30 mouse cellular contexts compared by ENCODE assay signal in the genomic region with DNA sequence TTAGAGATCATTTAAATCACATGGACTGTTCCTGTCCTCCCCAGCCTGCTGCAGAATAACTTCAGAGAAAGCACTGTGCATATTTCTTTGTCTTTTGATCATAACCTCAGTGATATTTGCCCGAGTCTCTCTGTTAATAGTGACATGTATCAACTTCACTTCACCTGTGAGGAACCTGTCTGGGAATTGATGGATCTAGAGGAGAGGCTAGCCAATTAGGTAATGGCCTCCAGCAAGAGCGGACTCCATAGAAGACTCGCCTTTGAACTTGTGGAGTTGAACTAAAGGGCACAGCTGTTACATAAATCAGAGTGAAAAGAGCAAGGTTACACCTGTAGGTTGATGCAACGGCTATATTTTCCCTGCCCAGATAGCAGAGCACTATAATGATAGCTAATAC.
DNase-seq lines count a peak whose midpoint lies in the region; ATAC-seq and TF ChIP-seq lines count a peak whose summit lies in the region.
"Had no signal": no experiment of that assay in that cellular context is flagged by ENCODE, and none has a peak within 500 bp of the region (broad histone marks: within the 10 kb centered on the region; RNA-seq: fewer than 3 reads in every experiment).

No protein-coding gene starts in this region.

- H3K27ac ChIP-seq in embryonic facial prominence, embryonic 11.5 days (replicated peaks; ENCODE audit: low read depth, low read length), result no peak overlapping the region
- H3K27ac ChIP-seq in embryonic facial prominence, embryonic 10.5 days (replicated peaks), result no peak overlapping the region
- no peak overlapping the region for H3K27ac ChIP-seq in midbrain, embryonic 14.5 days (replicated peaks; ENCODE audit: low read depth, low read length)
- H3K27ac ChIP-seq in kidney, adult 2 months (ENCODE audit: insufficient read depth, low read depth, low read length), result no peak overlapping the region
- H3K27ac ChIP-seq: embryonic facial prominence, embryonic 12.5 days; forebrain, embryonic 10.5 days; forebrain, embryonic 15.5 days; gastrocnemius, adult 2 months; hindbrain, embryonic 10.5 days; hindbrain, postnatal 0 days; intestine, embryonic 15.5 days; limb, embryonic 13.5 days; lung, embryonic 15.5 days; stomach, postnatal 0 days had no signal

- no peak for TF ChIP-seq POLR2A in brain, embryonic 14.5 days (IDR thresholded peaks at IDR 0.05; ENCODE audit: borderline replicate concordance, extremely low read depth, insufficient read depth, insufficient read length, poor library complexity, severe bottlenecking)
- no peak for TF ChIP-seq POLR2A in kidney, adult 2 months (IDR thresholded peaks at IDR 0.05; ENCODE audit: low read depth, low read length)

- no peaks in the 10 kb centered on the region for H3K27me3 ChIP-seq in embryonic facial prominence, embryonic 11.5 days (ENCODE audit: control insufficient read depth, insufficient read depth, low read length)
- H3K27me3 ChIP-seq in embryonic facial prominence, embryonic 10.5 days (replicated peaks; ENCODE audit: low read depth, poor library complexity, severe bottlenecking), result no peaks in the 10 kb centered on the region
- H3K27me3 ChIP-seq in midbrain, embryonic 14.5 days (ENCODE audit: control insufficient read depth, insufficient read depth, low read length), result no peaks in the 10 kb centered on the region
- no peaks in the 10 kb centered on the region for H3K27me3 ChIP-seq in kidney, adult 2 months (replicated peaks; ENCODE audit: control insufficient read depth, insufficient read depth, low read length)
- H3K27me3 ChIP-seq: embryonic facial prominence, embryonic 12.5 days; forebrain, embryonic 15.5 days; intestine, embryonic 15.5 days; limb, embryonic 13.5 days; lung, embryonic 15.5 days had no signal

- ATAC-seq in embryonic facial prominence, embryonic 11.5 days (replicated peaks; ENCODE audit: insufficient number of reproducible peaks, low FRiP score, low TSS enrichment, low read depth), result no peak; the same call in 1 of the 2 replicates
- ATAC-seq in midbrain, embryonic 14.5 days (ENCODE audit: low FRiP score, low TSS enrichment), result peak; percentile 34; the same call in 1 of the 2 replicates
- ATAC-seq: forebrain, embryonic 15.5 days; hindbrain, postnatal 0 days; intestine, embryonic 15.5 days had no signal

- H3K36me3 ChIP-seq in embryonic facial prominence, embryonic 11.5 days (replicated peaks; ENCODE audit: control insufficient read depth, insufficient read depth, low read depth, low read length), result no peaks in the 10 kb centered on the region
- H3K36me3 ChIP-seq in embryonic facial prominence, embryonic 10.5 days (replicated peaks), result no peaks in the 10 kb centered on the region
- H3K36me3 ChIP-seq in midbrain, embryonic 14.5 days (ENCODE audit: control insufficient read depth, insufficient read depth, low read length), result no peaks in the 10 kb centered on the region
- H3K36me3 ChIP-seq in kidney, adult 2 months (ENCODE audit: control insufficient read depth, insufficient read depth, low read length), result no peaks in the 10 kb centered on the region
- H3K36me3 ChIP-seq: embryonic facial prominence, embryonic 12.5 days; forebrain, embryonic 10.5 days; forebrain, embryonic 15.5 days; hindbrain, embryonic 10.5 days; intestine, embryonic 15.5 days; limb, embryonic 13.5 days; lung, embryonic 15.5 days had no signal

- no peaks in the 10 kb centered on the region for H3K4me1 ChIP-seq in embryonic facial prominence, embryonic 11.5 days (ENCODE audit: control insufficient read depth, insufficient read depth, low read length)
- no peaks in the 10 kb centered on the region for H3K4me1 ChIP-seq in embryonic facial prominence, embryonic 10.5 days
- H3K4me1 ChIP-seq in midbrain, embryonic 14.5 days (ENCODE audit: control insufficient read depth, insufficient read depth, low read length), result no peaks in the 10 kb centered on the region
- no peaks in the 10 kb centered on the region for H3K4me1 ChIP-seq in kidney, adult 2 months (ENCODE audit: control insufficient read depth, insufficient read depth, low read length)
- H3K4me1 ChIP-seq: embryonic facial prominence, embryonic 12.5 days; forebrain, embryonic 15.5 days; hindbrain, embryonic 10.5 days; intestine, embryonic 15.5 days; limb, embryonic 13.5 days; lung, embryonic 15.5 days had no signal

- no peak for TF ChIP-seq CTCF in brain, embryonic 14.5 days (IDR thresholded peaks at IDR 0.05; ENCODE audit: borderline replicate concordance, extremely low read depth, insufficient read depth, insufficient read length)
- TF ChIP-seq CTCF in kidney, adult 2 months (conservative IDR thresholded peaks at IDR 0.05; ENCODE audit: insufficient read depth, insufficient read length, low read depth, low read length), result no peak

- H3K4me2 ChIP-seq in embryonic facial prominence, embryonic 11.5 days (ENCODE audit: low read depth, low read length), result no peak overlapping the region
- H3K4me2 ChIP-seq in midbrain, embryonic 14.5 days (ENCODE audit: low read length), result no peak overlapping the region
- H3K4me2 ChIP-seq: embryonic facial prominence, embryonic 12.5 days; forebrain, embryonic 15.5 days; intestine, embryonic 15.5 days; limb, embryonic 13.5 days; liver, embryonic 11.5 days; lung, embryonic 15.5 days had no signal

- peak; percentile 7 for DNase-seq in embryonic facial prominence, embryonic 11.5 days (ENCODE audit: low spot score)
- DNase-seq in embryonic facial prominence, embryonic 10.5 days (ENCODE audit: low spot score), result no peak
- peak; percentile 42 for DNase-seq in brain, embryonic 14.5 days (ENCODE audit: low read depth)
- DNase-seq in forelimb bud, embryonic 11.5 days (ENCODE audit: low read depth, low spot score), result peak; percentile 43
- DNase-seq in midbrain, embryonic 14.5 days, result peak; percentile 34
- no peak for DNase-seq in ovary, postnatal 14 days (ENCODE audit: low spot score)
- DNase-seq in kidney, adult 2 months, result no peak
- DNase-seq: adrenal gland, postnatal 36 days; cerebellum, adult 8-10 months; cerebellum, postnatal 25 days; gastrocnemius, adult 2 months; heart, postnatal 14 days; kidney, adult 8-10 months; kidney, postnatal 14 days; layer of hippocampus, adult 9-11 months; lung, postnatal 36 days; right cerebral cortex, adult 18-20 months; right cerebral cortex, postnatal 4 days; thymus, adult 18-20 months; thymus, postnatal 25 days had no signal

- 62% methylated on average over 4 of the region's 4 CpGs for WGBS in embryonic facial prominence, embryonic 11.5 days
- WGBS in embryonic facial prominence, embryonic 10.5 days, result 66% methylated on average over 4 of the region's 4 CpGs
- 67% methylated on average over 4 of the region's 4 CpGs for WGBS in midbrain, embryonic 14.5 days
- WGBS in kidney, adult 2 months, result 30% methylated on average over 4 of the region's 4 CpGs

- H3K9ac ChIP-seq in embryonic facial prominence, embryonic 11.5 days (replicated peaks; ENCODE audit: low read length), result no peak overlapping the region
- no peak overlapping the region for H3K9ac ChIP-seq in midbrain, embryonic 14.5 days (replicated peaks; ENCODE audit: low read length)
- H3K9ac ChIP-seq: embryonic facial prominence, embryonic 12.5 days; forebrain, embryonic 15.5 days; intestine, embryonic 15.5 days; limb, embryonic 13.5 days; lung, embryonic 15.5 days had no signal

- no peak overlapping the region for H3K4me3 ChIP-seq in embryonic facial prominence, embryonic 11.5 days (ENCODE audit: low read depth, low read length)
- H3K4me3 ChIP-seq in embryonic facial prominence, embryonic 10.5 days, result no peak overlapping the region
- no peak overlapping the region for H3K4me3 ChIP-seq in midbrain, embryonic 14.5 days (replicated peaks; ENCODE audit: low read depth, low read length)
- H3K4me3 ChIP-seq in kidney, adult 2 months (ENCODE audit: insufficient read depth, low read depth, low read length), result no peak overlapping the region
- H3K4me3 ChIP-seq: embryonic facial prominence, embryonic 12.5 days; forebrain, embryonic 10.5 days; forebrain, embryonic 15.5 days; gastrocnemius, adult 2 months; hindbrain, embryonic 10.5 days; intestine, embryonic 15.5 days; limb, embryonic 13.5 days; lung, embryonic 15.5 days had no signal

- H3K9me3 ChIP-seq in embryonic facial prominence, embryonic 11.5 days (replicated peaks; ENCODE audit: control insufficient read depth, low read length), result no peaks in the 10 kb centered on the region
- H3K9me3 ChIP-seq in embryonic facial prominence, embryonic 10.5 days, result no peaks in the 10 kb centered on the region
- H3K9me3 ChIP-seq in midbrain, embryonic 14.5 days (ENCODE audit: control insufficient read depth, low read length), result no peaks in the 10 kb centered on the region
- H3K9me3 ChIP-seq: embryonic facial prominence, embryonic 12.5 days; forebrain, embryonic 10.5 days; forebrain, embryonic 15.5 days; hindbrain, embryonic 10.5 days; intestine, embryonic 15.5 days; limb, embryonic 13.5 days; lung, embryonic 15.5 days had no signal

Comparison
In these comparisons a context has a peak if more than half of its experiments do, and no peak if none do; other contexts are left out.
1. DNase-seq: peak in embryonic facial prominence, embryonic 11.5 days (single experiment), brain, embryonic 14.5 days (single experiment), forelimb bud, embryonic 11.5 days (single experiment) and midbrain, embryonic 14.5 days (single experiment); none in embryonic facial prominence, embryonic 10.5 days (single experiment), ovary, postnatal 14 days (single experiment) and kidney, adult 2 months (single experiment).